In the genomic region with DNA sequence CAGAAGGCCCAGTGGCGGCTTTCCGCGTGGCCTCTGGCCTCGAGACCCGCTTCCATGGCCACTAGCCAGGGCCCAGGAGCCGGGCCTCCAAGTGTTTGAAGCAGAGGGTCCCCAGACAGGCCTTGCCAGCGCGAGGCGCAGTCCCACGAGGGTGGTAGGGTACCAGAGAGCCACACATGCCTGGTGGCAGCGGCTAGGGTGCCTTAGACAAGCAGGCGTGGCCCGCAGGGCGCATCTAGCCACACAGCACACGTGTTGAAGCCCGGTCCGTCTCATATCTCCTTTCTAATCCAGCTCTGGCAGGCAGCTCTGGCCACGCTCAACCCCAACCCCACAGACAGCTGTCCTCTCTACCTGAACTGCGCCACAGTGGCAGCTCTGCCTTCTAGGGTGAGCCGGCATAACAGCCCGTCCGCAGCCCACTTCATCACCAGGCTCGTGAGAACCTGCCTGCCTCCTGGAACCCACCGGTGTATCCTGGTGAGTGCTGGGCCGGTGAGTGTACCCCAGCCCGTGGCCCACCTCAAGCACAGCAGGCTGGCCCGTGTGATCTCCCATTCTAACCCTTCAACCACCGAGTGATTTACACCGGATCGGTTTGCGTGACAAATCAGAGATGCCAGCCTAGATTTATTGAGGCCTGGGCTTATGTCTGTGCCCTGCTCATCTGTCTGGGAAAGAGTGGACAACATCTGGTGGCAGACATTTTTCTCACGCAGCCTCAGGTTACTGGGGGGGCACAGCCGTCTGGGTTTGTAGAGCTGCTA, we compare ENCODE assay signal across 8 mouse cellular contexts. TPM values are rescaled to one million over a fixed set of nuclear protein-coding genes. Genes with fewer than 3 reads are reported as not detected.
DNase-seq lines count a peak whose midpoint lies in the region; ATAC-seq and TF ChIP-seq lines count a peak whose summit lies in the region.

No protein-coding gene starts in this region.

- peak overlapping the region; percentile 73 for H3K4me2 ChIP-seq in hindbrain, embryonic 14.5 days (replicated peaks)
- H3K4me2 ChIP-seq in liver, postnatal 0 days (ENCODE audit: low read depth, low read length), result peak overlapping the region; percentile 93
- peak overlapping the region; percentile 66 for H3K4me2 ChIP-seq in neural tube, embryonic 13.5 days

- no peaks in the 10 kb centered on the region for H3K9me3 ChIP-seq in G1E (replicated peaks)
- H3K9me3 ChIP-seq in forebrain, embryonic 10.5 days, result no peaks in the 10 kb centered on the region
- H3K9me3 ChIP-seq in hindbrain, embryonic 14.5 days (ENCODE audit: control insufficient read depth, low read length), result no peaks in the 10 kb centered on the region
- H3K9me3 ChIP-seq in liver, postnatal 0 days (ENCODE audit: low read length), result no peaks in the 10 kb centered on the region
- no peaks in the 10 kb centered on the region for H3K9me3 ChIP-seq in neural tube, embryonic 13.5 days

- peak overlapping the region; percentile 95 for H3K27ac ChIP-seq in forebrain, embryonic 10.5 days
- H3K27ac ChIP-seq in hindbrain, embryonic 14.5 days, result peak overlapping the region; percentile 57; the same call in 1 of the 2 replicates
- peak overlapping the region; percentile 80 for H3K27ac ChIP-seq in liver, postnatal 0 days (ENCODE audit: low read depth)
- H3K27ac ChIP-seq in neural tube, embryonic 13.5 days (replicated peaks), result peak overlapping the region; percentile 59

- WGBS in forebrain, embryonic 10.5 days, result 61% methylated on average over 33 of the region's 33 CpGs
- 55% methylated on average over 33 of the region's 33 CpGs for WGBS in hindbrain, embryonic 14.5 days
- 34% methylated on average over 33 of the region's 33 CpGs for WGBS in liver, postnatal 0 days (ENCODE audit: insufficient replicate concordance)
- WGBS in neural tube, embryonic 13.5 days, result 32% methylated on average over 33 of the region's 33 CpGs

- TF ChIP-seq EP300 in liver, postnatal 0 days (IDR thresholded peaks at IDR 0.05; ENCODE audit: low read depth), result no peak

- H3K27me3 ChIP-seq in G1E (ENCODE audit: insufficient read depth, low read length), result no peaks in the 10 kb centered on the region
- H3K27me3 ChIP-seq in forebrain, embryonic 10.5 days (ENCODE audit: poor library complexity, severe bottlenecking), result no peaks in the 10 kb centered on the region
- H3K27me3 ChIP-seq in hindbrain, embryonic 14.5 days (ENCODE audit: control insufficient read depth, insufficient read depth, low read length), result no peaks in the 10 kb centered on the region
- H3K27me3 ChIP-seq in liver, postnatal 0 days (ENCODE audit: insufficient read depth, low read length), result no peaks in the 10 kb centered on the region
- no peaks in the 10 kb centered on the region for H3K27me3 ChIP-seq in neural tube, embryonic 13.5 days

- peaks cover 34% of the 10 kb centered on the region for H3K4me1 ChIP-seq in G1E (ENCODE audit: insufficient read depth, low read depth, low read length)
- H3K4me1 ChIP-seq in forebrain, embryonic 10.5 days, result peaks cover 20% of the 10 kb centered on the region
- H3K4me1 ChIP-seq in hindbrain, embryonic 14.5 days (replicated peaks; ENCODE audit: control insufficient read depth, insufficient read depth, low read length), result peaks cover 9% of the 10 kb centered on the region; the same call in 1 of the 2 replicates
- peaks cover 16% of the 10 kb centered on the region for H3K4me1 ChIP-seq in liver, postnatal 0 days (ENCODE audit: insufficient read depth)
- peaks cover 23% of the 10 kb centered on the region for H3K4me1 ChIP-seq in neural tube, embryonic 13.5 days (replicated peaks)

- TF ChIP-seq CTCF in G1E (IDR thresholded peaks at IDR 0.05; ENCODE audit: low read depth, low read length), result no peak
- no peak for TF ChIP-seq CTCF in liver, postnatal 0 days (IDR thresholded peaks at IDR 0.05; ENCODE audit: low read depth)

- H3K9ac ChIP-seq in hindbrain, embryonic 14.5 days, result peak overlapping the region; percentile 68
- peak overlapping the region; percentile 83 for H3K9ac ChIP-seq in liver, postnatal 0 days (replicated peaks)
- peak overlapping the region; percentile 80 for H3K9ac ChIP-seq in neural tube, embryonic 13.5 days

- DNase-seq in adrenal gland, adult 8-10 months, result peak; percentile 27
- no peak for DNase-seq in adrenal gland, adult 18-20 months (ENCODE audit: low spot score in 2 of 2)
- DNase-seq in G1E (ENCODE audit: low spot score), result peak; percentile 86
- no peak for DNase-seq in forebrain, embryonic 10.5 days (ENCODE audit: extremely low spot score, low spot score)
- no peak for DNase-seq in hindbrain, embryonic 14.5 days (ENCODE audit: low spot score)
- peak; percentile 53 for DNase-seq in liver, postnatal 0 days
- no peak for DNase-seq in frontal cortex, postnatal 25 days (ENCODE audit: low spot score in 2 of 2)

- H3K36me3 ChIP-seq in G1E (replicated peaks), result peaks cover 51% of the 10 kb centered on the region
- H3K36me3 ChIP-seq in forebrain, embryonic 10.5 days (replicated peaks), result peaks cover 23% of the 10 kb centered on the region
- peaks cover 3% of the 10 kb centered on the region; the same call in 1 of the 2 replicates for H3K36me3 ChIP-seq in hindbrain, embryonic 14.5 days (replicated peaks; ENCODE audit: control insufficient read depth, insufficient read depth)
- peaks cover 8% of the 10 kb centered on the region for H3K36me3 ChIP-seq in liver, postnatal 0 days (replicated peaks; ENCODE audit: insufficient read depth, low read length)
- no peaks in the 10 kb centered on the region for H3K36me3 ChIP-seq in neural tube, embryonic 13.5 days

- H3K4me3 ChIP-seq in G1E (ENCODE audit: low read depth, low read length), result peak overlapping the region; percentile 86
- H3K4me3 ChIP-seq in forebrain, embryonic 10.5 days, result peak overlapping the region; percentile 65
- H3K4me3 ChIP-seq in hindbrain, embryonic 14.5 days (replicated peaks; ENCODE audit: low read length), result peak overlapping the region; percentile 37
- H3K4me3 ChIP-seq in liver, postnatal 0 days (ENCODE audit: low read depth, low read length), result peak overlapping the region; percentile 70
- peak overlapping the region; percentile 44 for H3K4me3 ChIP-seq in neural tube, embryonic 13.5 days

- peak; percentile 71 for ATAC-seq in G1E (ENCODE audit: extremely low read depth, insufficient number of reproducible peaks, low FRiP score, poor library complexity, severe bottlenecking)
- ATAC-seq in hindbrain, embryonic 14.5 days (ENCODE audit: low FRiP score), result peak; percentile 35; the same call in 1 of the 2 replicates
- ATAC-seq in liver, postnatal 0 days, result peak; percentile 43
- peak; percentile 54 for ATAC-seq in neural tube, embryonic 13.5 days (ENCODE audit: low read depth)

RNA-seq across cellular contexts. Expression of a gene that starts 0.8 kb away (rescaled TPM):
- total RNA-seq in adrenal gland, adult 8-10 months (2022), result 10 to 100 TPM; 57.3 to 68.1 (median 62.5) TPM
- 10 to 100 TPM; 56.1 to 60.8 TPM for total RNA-seq in adrenal gland, adult 18-20 months (2021)
- total RNA-seq in G1E (2014; fragmentation: Nextera tagmentation), result 74.3 and 81.5 TPM in 2 replicates
- 18.5 and 20.3 TPM in 2 replicates for total RNA-seq in G1E (2017)
- polyA plus RNA-seq in G1E (2012), result 205 and 258 TPM in 2 replicates
- polyA plus RNA-seq in forebrain, embryonic 10.5 days (2016; fragmentation: Nextera tagmentation; extraction: Ambion mirVana), result 30.0 and 32.1 TPM in 2 replicates
- polyA plus RNA-seq in hindbrain, embryonic 14.5 days (2014; fragmentation: Nextera tagmentation; extraction: Ambion mirVana), result 12.5 and 14.6 TPM in 2 replicates
- polyA plus RNA-seq in liver, postnatal 0 days (2015; fragmentation: Nextera tagmentation; extraction: Ambion mirVana), result 30.8 and 32.0 TPM in 2 replicates
- 18.0 and 18.1 TPM in 2 replicates for polyA plus RNA-seq in neural tube, embryonic 13.5 days (2015; fragmentation: Nextera tagmentation; extraction: Ambion mirVana)

RNA-seq across cellular contexts. Expression of a gene that starts 34.9 kb away (rescaled TPM):
- total RNA-seq in adrenal gland, adult 8-10 months (2022), result 10 to 100 TPM; 52.0 to 61.3 (median 55.4) TPM
- total RNA-seq in adrenal gland, adult 18-20 months (2021), result 10 to 100 TPM; 34.2 to 44.8 TPM
- 43.8 and 49.4 TPM in 2 replicates for total RNA-seq in G1E (2014; fragmentation: Nextera tagmentation)
- total RNA-seq in G1E (2017), result 31.2 and 32.2 TPM in 2 replicates
- 32.4 and 44.1 TPM in 2 replicates for polyA plus RNA-seq in G1E (2012)
- 9.7 and 9.8 TPM in 2 replicates for polyA plus RNA-seq in forebrain, embryonic 10.5 days (2016; fragmentation: Nextera tagmentation; extraction: Ambion mirVana)
- 8.1 and 9.2 TPM in 2 replicates for polyA plus RNA-seq in hindbrain, embryonic 14.5 days (2014; fragmentation: Nextera tagmentation; extraction: Ambion mirVana)
- polyA plus RNA-seq in liver, postnatal 0 days (2015; fragmentation: Nextera tagmentation; extraction: Ambion mirVana), result 2.4 and 2.9 TPM in 2 replicates
- 10.6 and 11.6 TPM in 2 replicates for polyA plus RNA-seq in neural tube, embryonic 13.5 days (2015; fragmentation: Nextera tagmentation; extraction: Ambion mirVana)

Comparison
In these comparisons a context has a peak if more than half of its experiments do, and no peak if none do; other contexts are left out.
1. DNase-seq: peak in adrenal gland, adult 8-10 months (single experiment), G1E (single experiment) and liver, postnatal 0 days (single experiment); none in adrenal gland, adult 18-20 months (0 of 2), forebrain, embryonic 10.5 days (single experiment), hindbrain, embryonic 14.5 days (single experiment) and frontal cortex, postnatal 25 days (0 of 2).
2. Peak in every context shown above with its lines, with median percentiles within 50 percentile points of each other: ATAC-seq, H3K4me3 ChIP-seq, H3K27ac ChIP-seq, H3K4me2 ChIP-seq and H3K9ac ChIP-seq.